Mouse (Mus musculus): ENCODE results near the gene Coq2.

The Coq2 gene

GRCm38 (mm10) chr5:100621876-100622508 lies 52.9 kb downstream of the Coq2 start:
- no peak for DNase-seq (ENCODE audit: low read depth, low spot score)

GRCm38 (mm10) chr5:100620952-100621351 lies 54.0 kb downstream of the Coq2 start:
- DNase-seq (ENCODE audit: low read depth, low spot score): no peak

- no peak for DNase-seq (ENCODE audit: low read depth, low spot score)
Observed at GRCm38 (mm10) chr5:100619586-100620275, 55.2 kb downstream of the Coq2 start.

GRCm38 (mm10) chr5:100613896-100614768 lies 60.8 kb downstream of the Coq2 start:
- no peak for DNase-seq (ENCODE audit: low read depth, low spot score)

GRCm38 (mm10) chr5:100607868-100608267 lies 67.1 kb downstream of the Coq2 start:
- DNase-seq (ENCODE audit: low read depth, low spot score): no peak

GRCm38 (mm10) chr5:100607090-100607762 lies 67.7 kb downstream of the Coq2 start:
- DNase-seq (ENCODE audit: low read depth, low spot score): no peak

- DNase-seq (ENCODE audit: low read depth, low spot score): no peak
Observed at GRCm38 (mm10) chr5:100605828-100606229, 69.1 kb downstream of the Coq2 start.
